Mouse (Mus musculus): ENCODE results near the gene Ptprr. TPM values are rescaled to one million over a fixed set of nuclear protein-coding genes. Genes with fewer than 3 reads are reported as not detected.
A peak's percentile ranks its signal among the peaks of the same experiment; 100 is the strongest.

Gene Ptprr
- 0.08 and 0.20 TPM in 2 replicates for polyA plus RNA-seq (2016; fragmentation: Nextera tagmentation; extraction: Ambion mirVana)

- DNase-seq (ENCODE audit: low spot score), result peak; percentile 82
- H3K4me3 ChIP-seq, result peak within 1 kb of the TSS; percentile 53
- H3K27ac ChIP-seq, result peak within 1 kb of the TSS; percentile 66; the same call in 1 of the 2 replicates
These were observed at the start of gene Ptprr for GRCm38 (mm10) chr10:116017845-116018479. Gene Ptprr, plus strand, starts transcription at chr10:116018213.

GRCm38 (mm10) chr10:115976345-115976744 lies 41.7 kb upstream of the Ptprr start:
- no peaks in the 10 kb centered on the region for H3K27me3 ChIP-seq (ENCODE audit: low read depth, poor library complexity, severe bottlenecking)
- no peaks in the 10 kb centered on the region for H3K4me1 ChIP-seq
- 92% methylated on average over 7 of the region's 7 CpGs for WGBS
- H3K27ac ChIP-seq, result no peak overlapping the region
- H3K36me3 ChIP-seq, result no peaks in the 10 kb centered on the region
- no peak overlapping the region for H3K4me3 ChIP-seq
- no peak for DNase-seq (ENCODE audit: low spot score)
- no peaks in the 10 kb centered on the region for H3K9me3 ChIP-seq (replicated peaks)

More at GRCm38 (mm10) chr10:116017845-116018479, at the start of gene Ptprr:
- no peaks in the 10 kb centered on the region for H3K36me3 ChIP-seq
- 1% methylated on average over 19 of the region's 19 CpGs for WGBS
- H3K9me3 ChIP-seq (replicated peaks), result no peaks in the 10 kb centered on the region
- H3K4me1 ChIP-seq, result peaks cover 22% of the 10 kb centered on the region
- H3K27me3 ChIP-seq (ENCODE audit: low read depth, poor library complexity, severe bottlenecking), result peaks cover 11% of the 10 kb centered on the region

GRCm38 (mm10) chr10:115978992-115979391 lies 39.0 kb upstream of the Ptprr start:
- no peaks in the 10 kb centered on the region for H3K9me3 ChIP-seq (replicated peaks)
- 72% methylated on average over 7 of the region's 7 CpGs for WGBS
- no peak overlapping the region for H3K27ac ChIP-seq
- DNase-seq (ENCODE audit: low spot score), result no peak
- no peaks in the 10 kb centered on the region for H3K4me1 ChIP-seq
- no peaks in the 10 kb centered on the region for H3K27me3 ChIP-seq (ENCODE audit: low read depth, poor library complexity, severe bottlenecking)
- no peak overlapping the region for H3K4me3 ChIP-seq
- no peaks in the 10 kb centered on the region for H3K36me3 ChIP-seq

DNA sequence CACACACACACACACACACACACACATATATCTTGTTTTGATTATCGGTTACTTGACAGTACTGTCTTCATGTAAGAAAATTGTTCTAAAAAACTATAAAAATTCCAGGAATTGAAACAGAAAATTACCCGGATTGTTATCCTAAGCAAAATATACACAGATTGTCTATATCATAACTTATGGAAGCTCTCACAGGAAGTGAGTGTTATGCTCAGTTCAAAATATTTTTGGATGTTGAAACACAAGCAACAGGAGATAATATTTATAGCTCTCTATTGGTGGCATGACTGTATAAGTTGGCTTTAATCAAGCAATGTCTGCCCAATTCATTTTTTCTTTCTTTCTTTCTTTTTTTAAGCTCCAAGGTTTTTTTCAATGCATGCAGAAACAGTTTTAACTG lies 38.0 kb upstream of the Ptprr start:
- no peaks in the 10 kb centered on the region for H3K36me3 ChIP-seq
- H3K9me3 ChIP-seq (replicated peaks), result no peaks in the 10 kb centered on the region
- WGBS, result 94% methylated on average over 2 of the region's 2 CpGs
- no peaks in the 10 kb centered on the region for H3K4me1 ChIP-seq
- no peak overlapping the region for H3K27ac ChIP-seq
- no peak for DNase-seq (ENCODE audit: low spot score)
- H3K27me3 ChIP-seq (ENCODE audit: low read depth, poor library complexity, severe bottlenecking), result no peaks in the 10 kb centered on the region
- H3K4me3 ChIP-seq, result no peak overlapping the region

GRCm38 (mm10) chr10:115984308-115984707 lies 33.7 kb upstream of the Ptprr start:
- Histone ChIP-seq H3K27me3 (ENCODE audit: low read depth, poor library complexity, severe bottlenecking) (no peaks in the 10 kb centered on the region), H3K9me3 (replicated peaks) (no peaks in the 10 kb centered on the region), H3K36me3 (no peaks in the 10 kb centered on the region), H3K4me3 (no peak overlapping the region), H3K27ac (no peak overlapping the region), H3K4me1 (no peaks in the 10 kb centered on the region)
- WGBS, result 80% methylated on average over 6 of the region's 6 CpGs
- no peak for DNase-seq (ENCODE audit: low spot score)

- no peak for DNase-seq (ENCODE audit: low spot score)
- peaks cover 4% of the 10 kb centered on the region for H3K4me1 ChIP-seq
- WGBS, result 89% methylated on average over 8 of the region's 8 CpGs
- H3K27me3 ChIP-seq (ENCODE audit: low read depth, poor library complexity, severe bottlenecking), result no peaks in the 10 kb centered on the region
- no peaks in the 10 kb centered on the region for H3K36me3 ChIP-seq
- no peaks in the 10 kb centered on the region for H3K9me3 ChIP-seq (replicated peaks)
- H3K27ac ChIP-seq, result no peak overlapping the region
- H3K4me3 ChIP-seq, result no peak overlapping the region
These were observed 16.2 kb upstream of the Ptprr start for GRCm38 (mm10) chr10:116001838-116002237.

- no peak overlapping the region for H3K27ac ChIP-seq
- no peaks in the 10 kb centered on the region for H3K9me3 ChIP-seq (replicated peaks)
- peaks cover 7% of the 10 kb centered on the region for H3K4me1 ChIP-seq
- DNase-seq (ENCODE audit: low spot score), result no peak
- 54% methylated on average over 6 of the region's 6 CpGs for WGBS
- H3K36me3 ChIP-seq, result no peaks in the 10 kb centered on the region
- no peak overlapping the region for H3K4me3 ChIP-seq
- no peaks in the 10 kb centered on the region for H3K27me3 ChIP-seq (ENCODE audit: low read depth, poor library complexity, severe bottlenecking)
These were observed 11.3 kb upstream of the Ptprr start for GRCm38 (mm10) chr10:116006675-116007074.

- no peak for DNase-seq (ENCODE audit: low spot score)
- Histone ChIP-seq H3K27me3 (ENCODE audit: low read depth, poor library complexity, severe bottlenecking) (peaks cover 11% of the 10 kb centered on the region), H3K36me3 (no peaks in the 10 kb centered on the region), H3K9me3 (replicated peaks) (no peaks in the 10 kb centered on the region), H3K27ac (no peak overlapping the region), H3K4me3 (peak overlapping the region; percentile 53), H3K4me1 (peaks cover 22% of the 10 kb centered on the region)
- 1% methylated on average over 17 of the region's 17 CpGs for WGBS
These were observed 473 bp downstream of the Ptprr start for GRCm38 (mm10) chr10:116018480-116018891.

DNA sequence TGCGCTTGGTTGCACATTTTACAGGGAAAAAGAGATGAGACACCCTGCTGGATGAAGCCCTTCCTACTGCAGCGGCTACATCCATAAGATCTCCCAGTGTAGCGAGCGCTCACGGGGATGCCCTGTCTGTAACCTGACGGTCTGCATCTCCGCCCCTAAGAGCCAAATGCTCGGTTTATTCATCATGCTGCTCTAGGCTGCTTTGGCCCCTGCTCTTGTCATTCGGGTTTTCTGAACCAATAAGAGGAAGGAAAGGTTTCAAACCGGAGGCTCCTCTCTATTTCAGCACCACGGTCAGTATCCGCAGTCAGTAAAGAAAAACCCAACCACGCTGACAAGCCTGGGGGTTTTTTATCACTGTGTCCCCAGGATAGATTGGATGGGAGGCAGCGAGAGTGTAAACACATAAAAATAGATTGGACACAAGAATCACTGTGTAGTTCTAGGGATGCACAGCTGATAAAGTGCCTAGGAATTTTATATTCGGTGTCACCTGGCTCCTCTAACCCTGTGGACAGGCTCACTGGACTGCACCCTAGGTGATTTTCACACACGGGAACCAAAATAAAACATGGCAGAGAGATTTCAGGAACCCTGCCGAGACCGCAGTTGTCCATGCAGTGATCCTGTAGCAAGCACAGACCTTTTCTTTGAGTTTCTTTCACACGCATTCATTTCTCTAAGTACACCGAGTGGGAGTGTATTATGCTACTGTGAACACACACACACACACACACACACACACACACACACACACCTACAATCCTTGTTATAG lies 1.3 kb downstream of the Ptprr start:
- peaks cover 11% of the 10 kb centered on the region for H3K27me3 ChIP-seq (ENCODE audit: low read depth, poor library complexity, severe bottlenecking)
- DNase-seq (ENCODE audit: low spot score), result peak; percentile 54
- no peak overlapping the region for H3K27ac ChIP-seq
- H3K4me1 ChIP-seq, result peaks cover 22% of the 10 kb centered on the region
- 13% methylated on average over 20 of the region's 20 CpGs for WGBS
- H3K9me3 ChIP-seq (replicated peaks), result no peaks in the 10 kb centered on the region
- no peaks in the 10 kb centered on the region for H3K36me3 ChIP-seq
- peak overlapping the region; percentile 53 for H3K4me3 ChIP-seq

DNA sequence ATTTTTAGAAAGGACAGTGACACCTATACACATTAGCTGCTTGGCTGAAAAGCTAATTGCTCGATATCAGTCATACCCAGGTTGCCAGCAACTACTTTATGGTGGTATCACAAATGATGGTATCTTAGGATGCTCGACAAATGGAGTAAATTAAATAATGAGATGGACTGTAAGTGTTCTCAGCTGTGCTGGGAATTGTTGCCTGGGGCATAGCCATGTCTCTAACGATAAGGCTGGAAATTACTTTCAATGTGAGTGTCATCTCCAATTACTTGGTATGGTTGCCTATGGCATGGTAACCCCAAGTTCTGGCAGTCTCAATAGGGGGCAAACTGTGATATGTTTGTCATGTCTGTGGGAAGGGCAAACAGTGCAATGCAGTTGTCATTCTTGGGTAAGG lies 3.1 kb downstream of the Ptprr start:
- DNase-seq (ENCODE audit: low spot score), result no peak
- Histone ChIP-seq H3K9me3 (replicated peaks) (no peaks in the 10 kb centered on the region), H3K27me3 (ENCODE audit: low read depth, poor library complexity, severe bottlenecking) (peaks cover 11% of the 10 kb centered on the region), H3K4me3 (no peak overlapping the region), H3K4me1 (peaks cover 22% of the 10 kb centered on the region), H3K36me3 (no peaks in the 10 kb centered on the region), H3K27ac (no peak overlapping the region)
- WGBS, result 83% methylated on average over 3 of the region's 3 CpGs

- no peaks in the 10 kb centered on the region for H3K27me3 ChIP-seq (ENCODE audit: low read depth, poor library complexity, severe bottlenecking)
- no peaks in the 10 kb centered on the region for H3K9me3 ChIP-seq (replicated peaks)
- no peak overlapping the region for H3K27ac ChIP-seq
- H3K4me3 ChIP-seq, result no peak overlapping the region
- no peaks in the 10 kb centered on the region for H3K36me3 ChIP-seq
- DNase-seq (ENCODE audit: low spot score), result no peak
- 91% methylated on average over 1 of the region's 1 CpGs for WGBS
- no peaks in the 10 kb centered on the region for H3K4me1 ChIP-seq
These were observed 20.1 kb downstream of the Ptprr start for GRCm38 (mm10) chr10:116038150-116038549.

- H3K27ac ChIP-seq, result no peak overlapping the region
- no peak for DNase-seq (ENCODE audit: low spot score)
- H3K4me1 ChIP-seq, result no peaks in the 10 kb centered on the region
- no peak overlapping the region for H3K4me3 ChIP-seq
- 89% methylated on average over 5 of the region's 5 CpGs for WGBS
- no peaks in the 10 kb centered on the region for H3K36me3 ChIP-seq
- H3K9me3 ChIP-seq (replicated peaks), result no peaks in the 10 kb centered on the region
- no peaks in the 10 kb centered on the region for H3K27me3 ChIP-seq (ENCODE audit: low read depth, poor library complexity, severe bottlenecking)
These were observed 57.9 kb downstream of the Ptprr start for GRCm38 (mm10) chr10:116075954-116076353.

GRCm38 (mm10) chr10:116078636-116079035 lies 60.6 kb downstream of the Ptprr start:
- WGBS, result 90% methylated on average over 5 of the region's 5 CpGs
- Histone ChIP-seq H3K9me3 (replicated peaks) (no peaks in the 10 kb centered on the region), H3K27me3 (ENCODE audit: low read depth, poor library complexity, severe bottlenecking) (no peaks in the 10 kb centered on the region), H3K27ac (no peak overlapping the region), H3K4me1 (no peaks in the 10 kb centered on the region), H3K36me3 (no peaks in the 10 kb centered on the region), H3K4me3 (no peak overlapping the region)
- DNase-seq (ENCODE audit: low spot score), result no peak
